Mouse (Mus musculus) testis, postnatal 10 days (tissue): Measurements from ENCODE around the gene Crhr1.
A peak's percentile ranks its signal among the peaks of the same experiment; 100 is the strongest.

Experiments used
- DNase-seq: peaks from one replicate; pipeline ENCODE4 v3.0.0; 2021; ENCODE audit warnings: low spot score

Gene Crhr1

DNA sequence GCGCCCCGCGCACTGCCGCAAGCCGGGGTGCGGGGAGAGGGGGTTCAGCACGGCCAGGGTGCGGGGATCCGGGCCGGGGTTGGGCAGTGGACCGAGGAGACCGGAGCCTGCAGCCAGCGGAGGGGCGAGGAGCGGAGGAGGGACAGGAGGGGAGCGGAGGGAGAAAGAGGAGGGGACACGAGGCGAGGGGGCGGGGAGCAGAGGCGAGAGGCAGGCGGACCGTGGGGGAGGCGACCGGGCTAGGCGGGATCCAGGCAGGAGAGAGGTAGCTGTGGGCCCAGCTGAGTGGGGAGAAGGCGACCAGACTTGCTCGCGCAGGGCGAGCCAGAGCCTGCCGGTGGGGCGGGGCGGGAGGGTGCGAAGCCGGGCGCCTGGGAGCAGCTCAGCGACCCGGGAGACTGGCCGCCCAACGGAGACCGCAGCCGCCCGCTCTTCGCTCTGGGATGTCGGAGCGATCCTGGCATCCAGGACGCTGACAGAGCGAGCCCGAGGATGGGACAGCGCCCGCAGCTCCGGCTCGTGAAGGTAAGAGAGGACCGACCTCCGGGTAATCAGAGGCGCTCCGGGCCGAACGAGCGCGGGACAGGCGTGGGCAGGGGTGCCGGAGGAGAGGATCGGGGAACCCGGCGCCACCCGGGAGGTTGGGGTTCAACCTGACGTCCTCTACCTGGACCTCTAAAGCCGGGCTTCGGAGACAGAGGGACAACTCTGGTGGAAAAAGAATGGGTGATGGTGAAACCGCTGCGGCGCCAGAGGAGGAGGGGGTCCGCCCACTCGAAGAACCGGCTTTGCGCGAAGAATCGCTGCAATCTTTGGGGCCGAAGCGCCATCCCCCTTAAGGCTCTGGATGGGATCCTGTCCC lies at the start of gene Crhr1:
Crhr1 (plus strand) TSS at position 276 of the 862 bp plus-strand sequence.
- peak; percentile 59 for DNase-seq

- DNase-seq, result no peak
These were observed 49.4 kb upstream of the Crhr1 start for GRCm38 (mm10) chr11:104083248-104083647.

GRCm38 (mm10) chr11:104083716-104084115 lies 48.9 kb upstream of the Crhr1 start:
- DNase-seq, result no peak

DNA sequence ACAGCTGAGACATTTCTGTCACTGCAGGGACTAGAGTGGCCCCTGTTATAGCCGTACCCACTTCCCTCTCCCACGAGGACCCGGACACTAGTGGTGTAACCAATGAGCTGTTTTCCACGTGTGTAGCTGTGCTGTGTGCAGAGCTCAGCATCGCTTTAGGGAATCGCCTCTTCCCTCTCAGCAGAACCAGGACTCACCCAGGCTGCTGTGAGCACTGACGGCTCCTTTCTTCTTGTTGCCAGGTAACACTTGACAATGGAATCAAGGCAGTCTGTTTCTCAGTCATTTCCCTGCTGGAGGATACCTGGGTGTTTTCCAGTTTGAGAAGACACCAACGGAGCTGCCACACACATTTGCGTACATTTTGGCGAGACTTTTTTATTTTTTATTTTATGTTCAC lies 44.1 kb upstream of the Crhr1 start:
- no peak for DNase-seq

GRCm38 (mm10) chr11:104090769-104091168 lies 41.9 kb upstream of the Crhr1 start:
- DNase-seq, result no peak

DNA sequence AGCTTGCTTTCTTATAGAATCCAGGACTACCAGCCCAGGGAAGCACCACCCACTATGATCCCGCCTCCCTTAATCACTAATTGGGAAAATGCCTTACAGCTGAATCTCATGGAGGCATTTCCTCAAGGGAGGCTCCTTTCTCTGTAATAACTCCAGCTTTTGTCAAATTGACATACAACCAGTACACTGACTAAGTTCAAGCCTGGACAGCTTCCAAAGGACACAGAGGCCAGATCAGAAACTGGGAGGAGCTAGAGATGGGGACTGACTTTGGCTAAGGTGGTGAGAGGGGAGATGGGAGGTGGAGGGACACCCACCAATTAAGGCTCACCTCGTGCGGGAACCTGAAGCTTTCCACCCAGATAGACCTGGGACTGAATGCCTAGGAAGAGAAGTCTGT lies 37.5 kb upstream of the Crhr1 start:
- DNase-seq, result no peak

GRCm38 (mm10) chr11:104096536-104096935 lies 36.1 kb upstream of the Crhr1 start:
- no peak for DNase-seq

DNA sequence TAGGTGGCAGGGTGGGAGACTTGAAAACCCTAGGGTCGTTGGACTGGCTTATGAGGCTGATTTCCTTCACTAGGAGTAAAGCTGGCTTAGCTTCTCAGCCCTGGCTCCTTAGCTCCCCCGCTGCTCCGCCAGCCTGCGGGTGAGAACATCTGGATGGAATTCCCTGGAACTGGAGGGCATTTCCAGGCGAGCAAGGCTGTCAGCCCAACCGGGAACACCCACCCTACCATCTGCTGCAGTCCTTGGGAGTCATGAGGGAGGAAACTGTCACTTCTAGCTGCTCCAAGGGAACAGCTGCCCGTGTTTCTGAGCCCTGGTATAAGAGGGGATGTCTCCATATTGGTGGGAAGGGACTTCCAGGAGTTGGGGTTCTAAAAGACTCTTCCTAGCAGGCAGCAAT lies 33.1 kb upstream of the Crhr1 start:
- DNase-seq, result no peak

DNA sequence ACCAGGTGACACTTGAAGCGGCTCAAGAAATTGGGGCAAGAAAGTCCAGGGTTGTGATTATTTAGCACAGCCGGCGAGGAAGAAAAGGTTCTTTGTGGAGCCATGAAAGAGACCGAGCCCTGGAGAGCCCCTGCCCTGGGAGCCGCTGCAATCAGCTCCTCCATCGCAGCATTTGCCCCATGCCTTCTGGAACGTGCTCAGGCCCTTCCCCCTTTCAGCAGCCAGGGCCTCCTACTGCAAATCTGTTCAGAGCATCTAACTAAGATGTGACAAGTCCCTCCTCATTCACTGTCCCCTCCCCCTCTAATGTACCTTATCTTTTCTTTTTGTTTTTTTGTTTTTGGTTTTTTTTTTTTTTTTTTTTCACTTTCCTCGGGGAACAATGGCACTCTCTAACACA lies 30.0 kb upstream of the Crhr1 start:
- no peak for DNase-seq

DNA sequence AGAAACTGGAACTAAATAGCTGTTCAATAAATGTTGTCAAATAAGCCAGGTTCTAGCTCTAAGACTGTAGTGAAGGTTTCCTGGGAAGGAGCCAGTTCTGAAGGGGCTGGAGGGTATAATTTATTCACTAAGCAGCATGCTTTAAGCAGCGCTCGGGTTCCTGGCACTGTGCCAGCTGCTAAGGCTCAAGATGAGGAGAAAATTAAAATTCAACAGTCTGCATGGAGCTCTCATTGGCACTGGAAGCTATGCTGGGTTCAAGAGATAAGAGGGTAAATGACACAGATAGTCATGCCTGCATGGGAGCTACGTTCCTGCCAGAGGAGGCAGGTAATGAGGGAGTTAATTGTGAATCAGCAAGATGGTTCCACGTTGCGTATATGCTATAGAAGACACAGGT lies 26.3 kb upstream of the Crhr1 start:
- peak; percentile 58 for DNase-seq

- DNase-seq, result no peak
These were observed 25.7 kb upstream of the Crhr1 start for GRCm38 (mm10) chr11:104106969-104107368.

GRCm38 (mm10) chr11:104110366-104110765 lies 22.3 kb upstream of the Crhr1 start:
- no peak for DNase-seq

GRCm38 (mm10) chr11:104111851-104112250 lies 20.8 kb upstream of the Crhr1 start:
- DNase-seq, result no peak

DNA sequence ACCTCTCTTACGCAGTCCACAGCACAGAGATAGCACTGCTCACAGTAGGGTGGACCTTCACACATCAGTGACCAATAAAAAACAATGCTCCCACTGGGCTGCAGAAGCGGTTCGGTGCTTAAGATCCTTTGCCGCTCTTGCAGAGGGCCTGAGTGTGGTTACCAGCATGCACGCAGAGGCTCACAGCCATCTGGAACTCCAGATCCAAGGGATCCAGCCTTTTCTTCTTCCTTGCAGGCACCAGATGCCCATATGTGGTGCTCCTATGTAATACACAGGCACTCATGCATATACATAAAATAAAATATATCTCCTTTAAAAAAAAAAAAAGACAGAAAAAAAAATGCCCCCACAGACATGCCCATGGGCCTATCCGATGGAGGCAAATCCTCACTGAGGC lies 19.0 kb upstream of the Crhr1 start:
- DNase-seq, result no peak

GRCm38 (mm10) chr11:104114690-104115089 lies 18.0 kb upstream of the Crhr1 start:
- peak; percentile 85 for DNase-seq

- no peak for DNase-seq
These were observed 14.3 kb upstream of the Crhr1 start for GRCm38 (mm10) chr11:104118356-104118755.

GRCm38 (mm10) chr11:104122966-104123365 lies 9.7 kb upstream of the Crhr1 start:
- DNase-seq, result no peak

DNA sequence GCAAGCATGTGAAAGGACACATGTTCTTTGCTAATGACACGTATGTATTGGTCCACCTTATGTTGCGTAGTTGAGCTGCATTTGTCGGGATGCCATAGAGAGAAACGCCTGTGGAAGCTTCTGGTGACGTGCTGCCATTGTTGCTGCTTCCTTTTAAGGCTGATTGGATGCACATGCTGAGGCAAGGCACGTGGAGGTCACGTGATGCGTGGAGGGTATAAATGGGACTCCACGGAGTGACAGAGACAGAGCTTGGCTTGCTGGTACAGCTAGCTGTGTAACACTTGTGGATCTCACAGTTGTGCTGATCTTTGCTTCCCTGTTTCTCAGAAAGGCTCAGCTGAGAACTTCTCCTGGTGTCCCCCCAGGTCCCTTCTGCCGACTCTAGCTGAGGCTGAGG lies 9.2 kb upstream of the Crhr1 start:
- DNase-seq, result no peak

DNA sequence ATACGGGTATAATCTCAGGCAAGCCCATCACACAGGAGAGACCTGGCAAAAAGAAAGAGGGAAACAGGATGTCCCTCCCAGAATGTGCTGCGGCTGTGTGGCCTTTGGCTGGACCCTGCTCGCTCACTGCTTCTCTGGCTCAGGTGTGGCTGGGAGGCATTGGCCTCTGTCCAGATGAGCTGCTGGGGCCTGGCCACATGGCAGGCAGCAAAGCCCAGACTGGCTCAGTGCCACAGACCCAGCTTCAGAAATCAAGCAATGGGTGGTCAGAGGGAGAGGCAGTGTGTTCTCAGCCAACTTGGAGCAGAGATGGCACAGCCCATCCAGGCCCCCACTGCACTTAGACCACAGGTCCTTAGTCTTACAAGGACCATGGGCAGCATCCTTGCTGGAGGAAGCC lies 8.1 kb upstream of the Crhr1 start:
- DNase-seq, result no peak

- DNase-seq, result no peak
These were observed 3.2 kb upstream of the Crhr1 start for GRCm38 (mm10) chr11:104129466-104129865.

- no peak for DNase-seq
These were observed 1.7 kb upstream of the Crhr1 start for GRCm38 (mm10) chr11:104130721-104131647.

DNA sequence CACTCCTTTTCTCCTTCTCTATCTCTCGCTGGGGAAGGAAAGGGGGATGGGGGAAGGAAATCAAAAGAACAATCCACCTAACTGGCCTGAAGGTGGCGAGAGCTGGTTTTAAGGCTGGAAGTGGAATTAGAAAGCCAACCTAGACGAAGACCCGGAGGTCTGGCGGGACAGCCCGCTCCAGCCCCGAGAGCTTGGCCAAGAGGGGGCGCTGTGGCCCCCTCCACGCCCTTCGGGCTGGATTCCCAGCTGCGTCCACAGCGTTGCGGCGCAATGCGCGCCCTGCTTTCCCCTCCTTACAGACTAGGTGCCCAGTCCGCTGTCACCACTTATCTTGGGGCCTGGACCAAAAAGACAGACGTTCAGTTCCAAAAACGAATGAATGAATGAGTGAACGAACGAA lies 899 bp upstream of the Crhr1 start:
- peak; percentile 63 for DNase-seq

GRCm38 (mm10) chr11:104133442-104133983 lies 858 bp downstream of the Crhr1 start:
- DNase-seq, result no peak
